8 mouse cellular contexts compared by ENCODE assay signal in the genomic region with DNA sequence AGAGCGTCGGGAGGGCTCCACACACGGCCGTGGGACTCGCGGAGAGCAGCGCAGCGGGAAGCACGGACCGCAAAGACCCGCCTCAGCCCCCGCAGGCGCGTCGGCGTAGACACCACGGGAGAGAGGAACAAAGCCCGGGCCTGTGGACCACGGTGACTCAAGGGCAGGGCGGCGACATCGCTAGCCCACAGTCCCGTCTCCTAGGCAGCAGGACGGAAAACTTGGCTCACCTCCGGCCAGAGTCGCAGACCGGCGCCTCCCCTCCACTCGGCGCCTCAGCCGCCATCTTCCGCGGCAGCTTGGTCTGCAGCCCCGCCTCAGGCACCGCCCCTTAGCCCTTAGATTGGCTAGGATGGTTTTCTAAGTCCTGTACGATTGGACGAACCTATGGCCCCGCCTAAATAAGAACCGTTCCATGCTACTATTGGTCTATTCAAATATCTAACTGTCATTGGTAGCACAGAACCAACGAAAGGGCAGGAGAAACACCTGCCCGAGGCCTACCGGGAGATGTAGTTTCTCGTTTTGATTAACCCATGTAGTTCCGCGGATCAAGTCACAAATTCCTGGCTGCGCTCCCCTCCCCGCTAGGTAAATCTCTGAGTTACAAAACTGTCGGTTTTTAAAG. TPM values are rescaled to one million over a fixed set of nuclear protein-coding genes. Genes with fewer than 3 reads are reported as not detected.
DNase-seq lines count a peak whose midpoint lies in the region; ATAC-seq and TF ChIP-seq lines count a peak whose summit lies in the region.

A gene (minus strand): TSS at position 306 of the 628 bp plus-strand sequence.

- peak within 1 kb of the TSS; percentile 94 for H3K4me2 ChIP-seq in hindbrain, postnatal 0 days (ENCODE audit: low read depth, low read length)

- no peaks in the 10 kb centered on the region for H3K27me3 ChIP-seq in hindbrain, postnatal 0 days (ENCODE audit: insufficient read depth, low read length)

- peak within 1 kb of the TSS; percentile 86 for H3K27ac ChIP-seq in gastrocnemius, adult 2 months
- peak within 1 kb of the TSS; percentile 58; the same call in 1 of the 2 replicates for H3K27ac ChIP-seq in hindbrain, postnatal 0 days
- peak within 1 kb of the TSS; percentile 41; the same call in 1 of the 2 replicates for H3K27ac ChIP-seq in left cerebral cortex, adult 2 months

- H3K9me3 ChIP-seq in hindbrain, postnatal 0 days (ENCODE audit: low read length), result no peaks in the 10 kb centered on the region

- 2% methylated on average over 47 of the region's 48 CpGs for WGBS in hindbrain, postnatal 0 days

- intact Hi-C loops in gastrocnemius, adult 2 months (cut with DNase I), result loop anchor here (5.0 kb wide), 1 partner anchor 45 kb away; a partner anchor contains a TSS
- intact Hi-C loops in left cerebral cortex, adult 2 months (cut with DNase I), result loop anchor here (5.0 kb wide), 1 partner anchor 45 kb away; a partner anchor contains a TSS

- H3K36me3 ChIP-seq in hindbrain, postnatal 0 days (ENCODE audit: insufficient read depth, low read length), result no peaks in the 10 kb centered on the region

- peak within 1 kb of the TSS; percentile 92 for H3K4me3 ChIP-seq in gastrocnemius, adult 2 months
- peak within 1 kb of the TSS; percentile 88 for H3K4me3 ChIP-seq in hindbrain, postnatal 0 days (ENCODE audit: low read length)
- peak within 1 kb of the TSS; percentile 55 for H3K4me3 ChIP-seq in left cerebral cortex, adult 2 months

- peak; percentile 98 for DNase-seq in ZHBTc4 (ENCODE audit: low read depth, low spot score)
- DNase-seq in gastrocnemius, adult 2 months, result peak; percentile 95
- DNase-seq in hindbrain, postnatal 0 days (ENCODE audit: low spot score), result peak; percentile 97
- peak; percentile 82 to 86 for DNase-seq in left cerebral cortex, adult 2 months (ENCODE audit: extremely low spot score in 1 of 2, low spot score in 2 of 2)
- DNase-seq in right cerebral cortex, adult 2 months (ENCODE audit: low spot score in 2 of 2), result peak; percentile 87 to 92
- peak; percentile 92 for DNase-seq in urinary bladder, postnatal 14 days (ENCODE audit: low spot score)

- peak; percentile 93 for ATAC-seq in common myeloid progenitor, adult 5-6 weeks (replicated peaks; ENCODE audit: low read depth, poor library complexity, severe bottlenecking)
- ATAC-seq in hindbrain, postnatal 0 days, result peak; percentile 100
- peak; percentile 90 for ATAC-seq in megakaryocyte, adult 5-6 weeks (ENCODE audit: poor library complexity, severe bottlenecking)

- peak within 1 kb of the TSS; percentile 63 for H3K9ac ChIP-seq in hindbrain, postnatal 0 days (replicated peaks; ENCODE audit: low read length)

- H3K4me1 ChIP-seq in hindbrain, postnatal 0 days (ENCODE audit: insufficient read depth, low read length), result no peaks in the 10 kb centered on the region

- TF ChIP-seq CTCF in gastrocnemius, adult 2 months (IDR thresholded peaks at IDR 0.05), result no peak
- TF ChIP-seq CTCF in hindbrain, postnatal 0 days (IDR thresholded peaks at IDR 0.05; ENCODE audit: low read depth), result no peak
- no peak; the same call in 1 of the 2 replicates for TF ChIP-seq CTCF in left cerebral cortex, adult 2 months (IDR thresholded peaks at IDR 0.05)

RNA-seq across cellular contexts. Expression of the gene that starts here (rescaled TPM):
- total RNA-seq in common myeloid progenitor, adult 5-6 weeks (2017), result 33.2 and 36.2 TPM in 2 replicates
- total RNA-seq in gastrocnemius, adult 2 months (2021), result 1 to 10 TPM; 7.7 to 9.6 TPM
- 5.4 and 5.5 TPM in 2 replicates for total RNA-seq in hindbrain, postnatal 0 days (2014; rRNA removed)
- polyA plus RNA-seq in hindbrain, postnatal 0 days (2015; fragmentation: Nextera tagmentation; extraction: Ambion mirVana), result 3.9 and 4.4 TPM in 2 replicates
- 1 to 10 TPM; 3.0 to 3.3 TPM for total RNA-seq in left cerebral cortex, adult 2 months (2021)
- 48.5 and 50.3 TPM in 2 replicates for total RNA-seq in megakaryocyte, adult 5-6 weeks (2015)
- total RNA-seq in megakaryocyte, adult 5-6 weeks (2017), result 62.7 and 65.3 TPM in 2 replicates

Comparison
In these comparisons a context has a peak if more than half of its experiments do, and no peak if none do; other contexts are left out.
1. Peak in every context shown above with its lines: DNase-seq, ATAC-seq, H3K4me3 ChIP-seq and H3K27ac ChIP-seq.